Comparison of ENCODE assay signal across 9 mouse cellular contexts in genomic region chr5:147357536-147357935, GRCm38 (mm10). TPM values are rescaled to one million over a fixed set of nuclear protein-coding genes. Genes with fewer than 3 reads are reported as not detected.
DNase-seq lines count a peak whose midpoint lies in the region; ATAC-seq and TF ChIP-seq lines count a peak whose summit lies in the region.
"Had no signal": no experiment of that assay in that cellular context is flagged by ENCODE, and none has a peak within 500 bp of the region (broad histone marks: within the 10 kb centered on the region; RNA-seq: fewer than 3 reads in every experiment).

No protein-coding gene starts in this region.

- TF ChIP-seq CTCF in kidney, postnatal 0 days (IDR thresholded peaks at IDR 0.05; ENCODE audit: low read depth) = peak; percentile 62
- peak; percentile 86 for TF ChIP-seq CTCF in ES-Bruce4 (IDR thresholded peaks at IDR 0.05; ENCODE audit: low read depth, low read length)
- TF ChIP-seq CTCF in liver, postnatal 0 days (IDR thresholded peaks at IDR 0.05; ENCODE audit: low read depth) = peak; percentile 79

- H3K27ac ChIP-seq in kidney, postnatal 0 days = no peak overlapping the region
- no peak overlapping the region for H3K27ac ChIP-seq in kidney, embryonic 16.5 days (ENCODE audit: low read length)
- no peak overlapping the region for H3K27ac ChIP-seq in ES-Bruce4 (ENCODE audit: insufficient read depth, low read length)
- H3K27ac ChIP-seq in liver, postnatal 0 days (ENCODE audit: low read depth) = no peak overlapping the region

- no peaks in the 10 kb centered on the region for H3K4me1 ChIP-seq in kidney, postnatal 0 days (replicated peaks; ENCODE audit: insufficient read depth, low read length)
- no peaks in the 10 kb centered on the region for H3K4me1 ChIP-seq in kidney, embryonic 16.5 days (ENCODE audit: insufficient read depth, low read length)
- H3K4me1 ChIP-seq in ES-Bruce4 (ENCODE audit: control insufficient read depth, insufficient read depth, low read length) = no peaks in the 10 kb centered on the region
- no peaks in the 10 kb centered on the region for H3K4me1 ChIP-seq in liver, postnatal 0 days (ENCODE audit: insufficient read depth)

- no peaks in the 10 kb centered on the region for H3K36me3 ChIP-seq in kidney, postnatal 0 days (ENCODE audit: insufficient read depth, low read length)
- H3K36me3 ChIP-seq in kidney, embryonic 16.5 days (ENCODE audit: insufficient read depth, low read length) = no peaks in the 10 kb centered on the region
- H3K36me3 ChIP-seq in ES-Bruce4 (ENCODE audit: control insufficient read depth, insufficient read depth, low read length, poor library complexity, severe bottlenecking) = no peaks in the 10 kb centered on the region
- no peaks in the 10 kb centered on the region for H3K36me3 ChIP-seq in liver, postnatal 0 days (replicated peaks; ENCODE audit: insufficient read depth, low read length)

- no peak overlapping the region for H3K4me3 ChIP-seq in kidney, postnatal 0 days (replicated peaks; ENCODE audit: low read depth, low read length)
- no peak overlapping the region for H3K4me3 ChIP-seq in kidney, embryonic 16.5 days (ENCODE audit: low read length)
- H3K4me3 ChIP-seq in ES-Bruce4 (ENCODE audit: low read depth, low read length) = no peak overlapping the region
- no peak overlapping the region for H3K4me3 ChIP-seq in liver, postnatal 0 days (ENCODE audit: low read depth, low read length)

- WGBS in kidney, postnatal 0 days = 54% methylated on average over 3 of the region's 3 CpGs
- WGBS in kidney, embryonic 16.5 days = 53% methylated on average over 3 of the region's 3 CpGs
- 47% methylated on average over 3 of the region's 3 CpGs for WGBS in liver, postnatal 0 days (ENCODE audit: insufficient replicate concordance)

- no peak for TF ChIP-seq EP300 in ES-Bruce4 (IDR thresholded peaks at IDR 0.05; ENCODE audit: insufficient read depth, low read depth, low read length)
- TF ChIP-seq EP300 in liver, postnatal 0 days (IDR thresholded peaks at IDR 0.05; ENCODE audit: low read depth) = no peak

- ATAC-seq in kidney, postnatal 0 days (replicated peaks; ENCODE audit: low FRiP score, low read depth) = no peak
- no peak for ATAC-seq in kidney, embryonic 16.5 days (ENCODE audit: low FRiP score, low TSS enrichment)
- no peak for ATAC-seq in liver, postnatal 0 days

- no peak overlapping the region for H3K4me2 ChIP-seq in kidney, postnatal 0 days (ENCODE audit: low read length)
- no peak overlapping the region for H3K4me2 ChIP-seq in kidney, embryonic 16.5 days (replicated peaks; ENCODE audit: low read depth, low read length)
- no peak overlapping the region for H3K4me2 ChIP-seq in liver, postnatal 0 days (ENCODE audit: low read depth, low read length)

- no peak for TF ChIP-seq POLR2A in ES-Bruce4 (IDR thresholded peaks at IDR 0.05; ENCODE audit: insufficient read depth, low read length)

- no peaks in the 10 kb centered on the region for H3K9me3 ChIP-seq in kidney, postnatal 0 days (replicated peaks; ENCODE audit: low read length)
- H3K9me3 ChIP-seq in kidney, embryonic 16.5 days (ENCODE audit: low read length) = no peaks in the 10 kb centered on the region
- H3K9me3 ChIP-seq in ES-Bruce4 (replicated peaks; ENCODE audit: control insufficient read depth, insufficient read depth, low read length, poor library complexity, severe bottlenecking) = no peaks in the 10 kb centered on the region
- no peaks in the 10 kb centered on the region for H3K9me3 ChIP-seq in liver, postnatal 0 days (ENCODE audit: low read length)

- DNase-seq in kidney, postnatal 0 days (ENCODE audit: low spot score) = no peak
- DNase-seq in ZHBTc4 (ENCODE audit: low read depth, low spot score) = peak; percentile 79
- DNase-seq in liver, postnatal 0 days = peak; percentile 58
- DNase-seq in urinary bladder, postnatal 14 days (ENCODE audit: low spot score) = no peak
- no peak for DNase-seq in urinary bladder, postnatal 36 days (ENCODE audit: low spot score in 2 of 2)
- no peak for DNase-seq in left cerebral cortex, adult 18-20 months (ENCODE audit: low spot score in 2 of 2)

- H3K9ac ChIP-seq in kidney, postnatal 0 days (ENCODE audit: low read depth, low read length) = no peak overlapping the region
- H3K9ac ChIP-seq in kidney, embryonic 16.5 days (replicated peaks; ENCODE audit: low read length) = no peak overlapping the region
- no peak overlapping the region for H3K9ac ChIP-seq in ES-Bruce4 (ENCODE audit: low read depth, poor library complexity, severe bottlenecking)
- H3K9ac ChIP-seq in liver, postnatal 0 days (replicated peaks) = no peak overlapping the region

- no peaks in the 10 kb centered on the region for H3K27me3 ChIP-seq in kidney, postnatal 0 days (ENCODE audit: insufficient read depth, low read length)
- H3K27me3 ChIP-seq in kidney, embryonic 16.5 days (ENCODE audit: insufficient read depth, low read length) = no peaks in the 10 kb centered on the region
- no peaks in the 10 kb centered on the region for H3K27me3 ChIP-seq in ES-Bruce4 (ENCODE audit: control insufficient read depth, insufficient read depth, low read length, poor library complexity, severe bottlenecking)
- no peaks in the 10 kb centered on the region for H3K27me3 ChIP-seq in liver, postnatal 0 days (ENCODE audit: insufficient read depth, low read length)

RNA-seq across cellular contexts. Expression of gene Urad, which starts 35.3 kb away (rescaled TPM):
- polyA plus RNA-seq in kidney, postnatal 0 days (2015; fragmentation: Nextera tagmentation; extraction: Ambion mirVana) = not detected in 2 replicates
- not detected in 2 replicates for polyA plus RNA-seq in kidney, embryonic 16.5 days (2015; fragmentation: Nextera tagmentation; extraction: Ambion mirVana)
- not detected in 2 replicates for polyA plus RNA-seq in ES-Bruce4 (2011; ENCODE audit: insufficient read depth, insufficient read length, low read depth, missing spikeins)
- polyA plus RNA-seq in liver, postnatal 0 days (2015; fragmentation: Nextera tagmentation; extraction: Ambion mirVana) = 35.9 and 38.6 TPM in 2 replicates
- total RNA-seq in left cerebral cortex, adult 18-20 months (2021) = not detected
- polyA plus RNA-seq: heart, embryonic 14.5 days had no signal

RNA-seq across cellular contexts. Expression of gene Flt3, which starts 42.8 kb away (rescaled TPM):
- polyA plus RNA-seq in kidney, postnatal 0 days (2015; fragmentation: Nextera tagmentation; extraction: Ambion mirVana) = 0.06 and 0.08 TPM in 2 replicates
- 0.06 and 0.24 TPM in 2 replicates for polyA plus RNA-seq in kidney, embryonic 16.5 days (2015; fragmentation: Nextera tagmentation; extraction: Ambion mirVana)
- polyA plus RNA-seq in ES-Bruce4 (2011; ENCODE audit: insufficient read depth, insufficient read length, low read depth, missing spikeins) = 0.21 TPM in 1 of 2 replicates, not detected in the other
- polyA plus RNA-seq in liver, postnatal 0 days (2015; fragmentation: Nextera tagmentation; extraction: Ambion mirVana) = 1.3 and 1.5 TPM in 2 replicates
- total RNA-seq in left cerebral cortex, adult 18-20 months (2021) = 1 to 10 TPM; 6.1 to 9.1 TPM
- polyA plus RNA-seq: heart, embryonic 14.5 days had no signal

RNA-seq across cellular contexts. Expression of gene Cdx2, which starts 50.5 kb away (rescaled TPM):
- not detected in 2 replicates for polyA plus RNA-seq in kidney, postnatal 0 days (2015; fragmentation: Nextera tagmentation; extraction: Ambion mirVana)
- polyA plus RNA-seq in kidney, embryonic 16.5 days (2015; fragmentation: Nextera tagmentation; extraction: Ambion mirVana) = not detected in 2 replicates
- polyA plus RNA-seq in ES-Bruce4 (2011; ENCODE audit: insufficient read depth, insufficient read length, low read depth, missing spikeins) = 0.70 and 1.1 TPM in 2 replicates
- polyA plus RNA-seq in liver, postnatal 0 days (2015; fragmentation: Nextera tagmentation; extraction: Ambion mirVana) = not detected in 2 replicates
- total RNA-seq in left cerebral cortex, adult 18-20 months (2021) = not detected
- polyA plus RNA-seq: heart, embryonic 14.5 days had no signal

Comparison
In these comparisons a context has a peak if more than half of its experiments do, and no peak if none do; other contexts are left out.
1. DNase-seq: peak in ZHBTc4 (single experiment) and liver, postnatal 0 days (single experiment); none in kidney, postnatal 0 days (single experiment), urinary bladder, postnatal 14 days (single experiment), urinary bladder, postnatal 36 days (0 of 2) and left cerebral cortex, adult 18-20 months (0 of 2).
2. RNA of gene Urad, which starts 35.3 kb away (polyA plus RNA-seq): 35.9 to 38.6 TPM in liver, postnatal 0 days; not detected in kidney, postnatal 0 days, not detected in kidney, embryonic 16.5 days and not detected in ES-Bruce4; every median in the first group is over 10 times any median in the second.
3. Peak in every context shown above with its lines, with median percentiles within 50 percentile points of each other: CTCF ChIP-seq.